Mouse (Mus musculus) kidney, postnatal 0 days (tissue): ENCODE data around the gene Exosc7. TPM values are rescaled to one million over a fixed set of nuclear protein-coding genes. Genes with fewer than 3 reads are reported as not detected.

Experiments used
- ATAC-seq: fragments of 200-750 bp; cut with Nextera tagmentation; replicated peaks from 2 replicates; pipeline ENCODE4 v1.8.0; 2017; ENCODE audit warnings: low read depth, moderate number of reproducible peaks, moderate TSS enrichment, moderate library complexity; ENCODE audit not compliant: low FRiP score
- DNase-seq: peaks from one replicate; pipeline ENCODE4 v3.0.0-alpha.2; 2016; ENCODE audit warnings: low spot score
- H3K27ac ChIP-seq: fragments of 300-500 bp; sonication (generic); 2 replicates; pipeline ENCODE4 v1.5.1; 2014; ENCODE audit warnings: mild to moderate bottlenecking
- H3K27me3 ChIP-seq: fragments of 300-500 bp; sonication (generic); 2 replicates; pipeline ENCODE4 v1.6.1; 2014; ENCODE audit warnings: low read length, mixed read lengths; ENCODE audit not compliant: insufficient read depth
- H3K36me3 ChIP-seq: fragments of 300-500 bp; sonication (generic); 2 replicates; pipeline ENCODE4 v1.6.1; 2014; ENCODE audit warnings: low read length, mixed read lengths; ENCODE audit not compliant: insufficient read depth
- H3K4me1 ChIP-seq: fragments of 300-500 bp; sonication (generic); replicated peaks from 2 replicates; pipeline ENCODE4 v1.6.1; 2014; ENCODE audit warnings: antibody characterized with exemption, low read length, mixed read lengths; ENCODE audit not compliant: insufficient read depth
- H3K4me2 ChIP-seq: fragments of 300-500 bp; sonication (generic); 2 replicates; pipeline ENCODE4 v1.6.1; 2014; ENCODE audit warnings: mild to moderate bottlenecking, low read length, moderate library complexity, mixed read lengths
- H3K4me3 ChIP-seq: fragments of 300-500 bp; sonication (generic); replicated peaks from 2 replicates; pipeline ENCODE4 v1.5.1; 2014; ENCODE audit warnings: low read depth, low read length
- H3K9ac ChIP-seq: fragments of 300-500 bp; sonication (generic); 2 replicates; pipeline ENCODE4 v1.6.1; 2014; ENCODE audit warnings: low read depth, low read length
- H3K9me3 ChIP-seq: fragments of 300-500 bp; sonication (generic); replicated peaks from 2 replicates; pipeline ENCODE4 v1.6.1; 2016; ENCODE audit warnings: low read length, inconsistent platforms, mixed read lengths
- CTCF ChIP-seq: IDR thresholded peaks from 2 replicates; pipeline ENCODE4 v1.5.1; 2016; ENCODE audit warnings: antibody characterized with exemption, low read depth, mild to moderate bottlenecking, moderate library complexity
- WGBS: fragments of 180-500 bp; shearing (Covaris S2); extraction: QIAGEN DNeasy Blood & Tissue Kit; methylation state at CpG from one replicate; pipeline ENCODE4 v1.1.7; 2014; 5-methylcytosine and 5-hydroxymethylcytosine counted together
- polyA plus RNA-seq: library from polyadenylated mRNA; unstranded; fragments of >200 nt; fragmentation: Nextera tagmentation; extraction: Ambion mirVana; gene quantifications from 2 replicates; pipeline ENCODE4 v1.2.1, GENCODE M21; 2015

Exosc7 gene
- polyA plus RNA-seq, 1 experiment from 2014 or later, result 90.9 TPM

- Histone ChIP-seq H3K27ac (no peak overlapping the region), H3K4me1 (no peaks in the 10 kb centered on the region), H3K4me2 (no peak overlapping the region), H3K27me3 (no peaks in the 10 kb centered on the region), H3K4me3 (no peak overlapping the region), H3K36me3 (peaks cover 65% of the 10 kb centered on the region), H3K9ac (no peak overlapping the region), H3K9me3 (no peaks in the 10 kb centered on the region)
- ATAC-seq (no peak), DNase-seq (no peak)
- no peak for TF ChIP-seq CTCF
- 93% methylated on average over 6 of the region's 6 CpGs for WGBS
Measured at GRCm38 (mm10) chr9:123127663-123128062, 14.6 kb downstream of the Exosc7 start.

- Histone ChIP-seq H3K36me3 (peaks cover 57% of the 10 kb centered on the region), H3K27ac (no peak overlapping the region), H3K4me2 (no peak overlapping the region), H3K4me1 (no peaks in the 10 kb centered on the region), H3K27me3 (no peaks in the 10 kb centered on the region), H3K9me3 (no peaks in the 10 kb centered on the region), H3K9ac (no peak overlapping the region), H3K4me3 (no peak overlapping the region)
- TF ChIP-seq CTCF, result no peak
- ATAC-seq, result no peak
- WGBS, result 94% methylated on average over 3 of the region's 3 CpGs
- DNase-seq, result no peak
Measured at GRCm38 (mm10) chr9:123132994-123133393, 20.0 kb downstream of the Exosc7 start.

- Histone ChIP-seq H3K9me3 (no peaks in the 10 kb centered on the region), H3K36me3 (peaks cover 36% of the 10 kb centered on the region), H3K4me1 (no peaks in the 10 kb centered on the region), H3K9ac (no peak overlapping the region), H3K27me3 (no peaks in the 10 kb centered on the region), H3K27ac (no peak overlapping the region), H3K4me3 (no peak overlapping the region), H3K4me2 (no peak overlapping the region)
- 74% methylated on average over 7 of the region's 7 CpGs for WGBS
- no peak for TF ChIP-seq CTCF
- ATAC-seq (no peak), DNase-seq (peak; percentile 23)
Measured at GRCm38 (mm10) chr9:123136953-123137682, 24.1 kb downstream of the Exosc7 start.

- DNase-seq, result peak; percentile 79
- H3K36me3 ChIP-seq, result peaks cover 23% of the 10 kb centered on the region; the same call in 1 of the 2 replicates
Measured at GRCm38 (mm10) chr9:123138891-123139474, 26.0 kb downstream of the Exosc7 start.

GRCm38 (mm10) chr9:123139887-123140614, 27.0 kb downstream of the Exosc7 start:
- Histone ChIP-seq H3K27ac (peak overlapping the region; percentile 73), H3K36me3 (peaks cover 18% of the 10 kb centered on the region; the same call in 1 of the 2 replicates), H3K27me3 (no peaks in the 10 kb centered on the region), H3K9ac (no peak overlapping the region), H3K4me1 (no peaks in the 10 kb centered on the region), H3K9me3 (no peaks in the 10 kb centered on the region), H3K4me2 (no peak overlapping the region), H3K4me3 (no peak overlapping the region)
- ATAC-seq (no peak), DNase-seq (peak; percentile 24)
- no peak for TF ChIP-seq CTCF
- 72% methylated on average over 4 of the region's 4 CpGs for WGBS

More at GRCm38 (mm10) chr9:123138891-123139474, 26.0 kb downstream of the Exosc7 start:
- no peak overlapping the region for H3K4me3 ChIP-seq
- no peaks in the 10 kb centered on the region for H3K27me3 ChIP-seq
- TF ChIP-seq CTCF, result no peak
- peak; percentile 64 for ATAC-seq
- H3K9me3 ChIP-seq, result no peaks in the 10 kb centered on the region
- no peak overlapping the region for H3K4me2 ChIP-seq
- H3K27ac ChIP-seq, result peak overlapping the region; percentile 73
- WGBS, result 40% methylated on average over 5 of the region's 5 CpGs
- H3K9ac ChIP-seq, result no peak overlapping the region
- no peaks in the 10 kb centered on the region for H3K4me1 ChIP-seq

GRCm38 (mm10) chr9:123148430-123148829, 35.4 kb downstream of the Exosc7 start:
- WGBS, result 61% methylated on average over 5 of the region's 5 CpGs
- H3K4me2 ChIP-seq, result no peak overlapping the region
- DNase-seq (peak; percentile 53), ATAC-seq (no peak)
- no peak for TF ChIP-seq CTCF
- no peaks in the 10 kb centered on the region for H3K27me3 ChIP-seq
- H3K36me3 ChIP-seq, result no peaks in the 10 kb centered on the region
- H3K9ac ChIP-seq, result no peak overlapping the region
- H3K4me1 ChIP-seq, result no peaks in the 10 kb centered on the region
- no peak overlapping the region for H3K27ac ChIP-seq
- no peaks in the 10 kb centered on the region for H3K9me3 ChIP-seq
- H3K4me3 ChIP-seq, result no peak overlapping the region
